Mouse (Mus musculus) midbrain, embryonic 13.5 days (tissue): ENCODE results near the gene Psma5. TPM values are rescaled to one million over a fixed set of nuclear protein-coding genes. Genes with fewer than 3 reads are reported as not detected.

ENCODE experiments used
- ATAC-seq: fragments of 200-750 bp; cut with Nextera tagmentation; 2 replicates; pipeline ENCODE4 v1.8.0; 2017; ENCODE audit warnings: mild to moderate bottlenecking, moderate TSS enrichment, moderate library complexity
- H3K27ac ChIP-seq: fragments of 300-500 bp; sonication (generic); 2 replicates; pipeline ENCODE4 v1.5.1; 2015; ENCODE audit warnings: inconsistent platforms, mild to moderate bottlenecking, moderate library complexity
- H3K27me3 ChIP-seq: fragments of 300-500 bp; sonication (generic); 2 replicates; pipeline ENCODE4 v1.6.1; 2015; ENCODE audit warnings: mild to moderate bottlenecking, inconsistent platforms
- H3K36me3 ChIP-seq: fragments of 300-500 bp; sonication (generic); 2 replicates; pipeline ENCODE4 v1.6.1; 2015; ENCODE audit warnings: mild to moderate bottlenecking, inconsistent platforms
- H3K4me1 ChIP-seq: fragments of 300-500 bp; sonication (generic); replicated peaks from 2 replicates; pipeline ENCODE4 v1.6.1; 2015; ENCODE audit warnings: inconsistent platforms
- H3K4me2 ChIP-seq: fragments of 300-500 bp; sonication (generic); replicated peaks from 2 replicates; pipeline ENCODE4 v1.6.1; 2015; ENCODE audit warnings: moderate library complexity, mild to moderate bottlenecking, inconsistent platforms
- H3K4me3 ChIP-seq: fragments of 300-500 bp; sonication (generic); replicated peaks from 2 replicates; pipeline ENCODE4 v1.5.1; 2015; ENCODE audit warnings: mild to moderate bottlenecking, inconsistent platforms
- H3K9ac ChIP-seq: fragments of 300-500 bp; sonication (generic); replicated peaks from 2 replicates; pipeline ENCODE4 v1.6.1; 2015; ENCODE audit warnings: mild to moderate bottlenecking, inconsistent platforms
- H3K9me3 ChIP-seq: fragments of 300-500 bp; sonication (generic); 2 replicates; pipeline ENCODE4 v1.6.1; 2016; ENCODE audit warnings: mild to moderate bottlenecking, inconsistent platforms
- WGBS: fragments of 180-500 bp; shearing (Covaris S2); methylation state at CpG from one replicate; pipeline ENCODE4 v1.1.7; 2015; 5-methylcytosine and 5-hydroxymethylcytosine counted together
- polyA plus RNA-seq: library from polyadenylated mRNA; unstranded; fragments of >200 nt; fragmentation: Nextera tagmentation; extraction: Ambion mirVana; gene quantifications from 2 replicates; pipeline ENCODE4 v1.2.1, GENCODE M21; 2015

Gene Psma5
- polyA plus RNA-seq, 1 experiment from 2014 or later: 257 TPM

GRCm38 (mm10) chr3:108296220-108297049 is 39.7 kb downstream of the Psma5 start:
- Histone ChIP-seq H3K27ac (peak overlapping the region; percentile 78), H3K4me3 (peak overlapping the region; percentile 5; the same call in 1 of the 2 replicates), H3K9me3 (no peaks in the 10 kb centered on the region), H3K9ac (peak overlapping the region; percentile 52; the same call in 1 of the 2 replicates), H3K27me3 (no peaks in the 10 kb centered on the region), H3K4me1 (peaks cover 56% of the 10 kb centered on the region), H3K4me2 (peak overlapping the region; percentile 41), H3K36me3 (0 out of 2 replicates have a peak, but pooled peaks cover under 1% of the 10 kb centered on the region)
- peak; percentile 81 for ATAC-seq
- WGBS: 12% methylated on average over 14 of the region's 14 CpGs

- Histone ChIP-seq H3K36me3 (no peaks in the 10 kb centered on the region), H3K9ac (no peak overlapping the region), H3K4me3 (no peak overlapping the region), H3K27ac (peak overlapping the region; percentile 78), H3K4me1 (peaks cover 51% of the 10 kb centered on the region), H3K4me2 (0 out of 2 replicates have a peak overlapping the region, but pooled peaks have one; percentile 41), H3K9me3 (no peaks in the 10 kb centered on the region), H3K27me3 (no peaks in the 10 kb centered on the region)
- no peak for ATAC-seq
- 73% methylated on average over 7 of the region's 7 CpGs for WGBS
Measured at GRCm38 (mm10) chr3:108297050-108297419, 40.3 kb downstream of the Psma5 start.

- peaks cover 50% of the 10 kb centered on the region for H3K4me1 ChIP-seq
- no peaks in the 10 kb centered on the region for H3K27me3 ChIP-seq
- H3K4me3 ChIP-seq: no peak overlapping the region
- no peak overlapping the region for H3K9ac ChIP-seq
- H3K36me3 ChIP-seq: no peaks in the 10 kb centered on the region
- H3K27ac ChIP-seq: no peak overlapping the region
- no peak overlapping the region for H3K4me2 ChIP-seq
- WGBS: 64% methylated on average over 7 of the region's 7 CpGs
- 0 out of 2 replicates have a peak, but pooled peaks have one; percentile 42 for ATAC-seq
- no peaks in the 10 kb centered on the region for H3K9me3 ChIP-seq
Measured at GRCm38 (mm10) chr3:108297603-108298553, 41.2 kb downstream of the Psma5 start.

GRCm38 (mm10) chr3:108300455-108301030 is 43.8 kb downstream of the Psma5 start:
- no peak overlapping the region for H3K9ac ChIP-seq
- no peak overlapping the region for H3K4me3 ChIP-seq
- H3K36me3 ChIP-seq: no peaks in the 10 kb centered on the region
- WGBS: 92% methylated on average over 6 of the region's 6 CpGs
- H3K27ac ChIP-seq: no peak overlapping the region
- no peak for ATAC-seq
- H3K9me3 ChIP-seq: no peaks in the 10 kb centered on the region
- peaks cover 34% of the 10 kb centered on the region for H3K4me1 ChIP-seq
- H3K4me2 ChIP-seq: no peak overlapping the region
- H3K27me3 ChIP-seq: no peaks in the 10 kb centered on the region

- WGBS: 96% methylated on average over 8 of the region's 8 CpGs
- Histone ChIP-seq H3K4me1 (peaks cover 30% of the 10 kb centered on the region), H3K9me3 (no peaks in the 10 kb centered on the region), H3K27me3 (no peaks in the 10 kb centered on the region), H3K27ac (no peak overlapping the region), H3K4me3 (no peak overlapping the region), H3K9ac (no peak overlapping the region), H3K36me3 (no peaks in the 10 kb centered on the region), H3K4me2 (no peak overlapping the region)
- no peak for ATAC-seq
Measured at GRCm38 (mm10) chr3:108303683-108304082, 47.0 kb downstream of the Psma5 start.

- 86% methylated on average over 4 of the region's 4 CpGs for WGBS
- Histone ChIP-seq H3K9ac (no peak overlapping the region), H3K27ac (no peak overlapping the region), H3K36me3 (no peaks in the 10 kb centered on the region), H3K27me3 (no peaks in the 10 kb centered on the region), H3K9me3 (no peaks in the 10 kb centered on the region), H3K4me3 (no peak overlapping the region), H3K4me1 (peaks cover 30% of the 10 kb centered on the region), H3K4me2 (no peak overlapping the region)
- no peak for ATAC-seq
Measured at GRCm38 (mm10) chr3:108304747-108305146, 48.0 kb downstream of the Psma5 start.

GRCm38 (mm10) chr3:108306387-108306786 is 49.7 kb downstream of the Psma5 start:
- H3K4me1 ChIP-seq: peaks cover 30% of the 10 kb centered on the region
- 82% methylated on average over 3 of the region's 3 CpGs for WGBS
- H3K9ac ChIP-seq: no peak overlapping the region
- H3K9me3 ChIP-seq: no peaks in the 10 kb centered on the region
- no peak overlapping the region for H3K4me3 ChIP-seq
- H3K27ac ChIP-seq: no peak overlapping the region
- no peak overlapping the region for H3K4me2 ChIP-seq
- peaks cover 10% of the 10 kb centered on the region for H3K36me3 ChIP-seq
- H3K27me3 ChIP-seq: no peaks in the 10 kb centered on the region
- ATAC-seq: no peak

GRCm38 (mm10) chr3:108307485-108307884 is 50.8 kb downstream of the Psma5 start:
- no peaks in the 10 kb centered on the region for H3K9me3 ChIP-seq
- H3K9ac ChIP-seq: no peak overlapping the region
- H3K4me3 ChIP-seq: no peak overlapping the region
- ATAC-seq: no peak
- WGBS: 51% methylated on average over 6 of the region's 6 CpGs
- H3K36me3 ChIP-seq: peaks cover 15% of the 10 kb centered on the region
- peaks cover 30% of the 10 kb centered on the region for H3K4me1 ChIP-seq
- H3K27me3 ChIP-seq: no peaks in the 10 kb centered on the region
- H3K4me2 ChIP-seq: no peak overlapping the region
- H3K27ac ChIP-seq: peak overlapping the region; percentile 12; the same call in 1 of the 2 replicates

GRCm38 (mm10) chr3:108310921-108311341 is 54.2 kb downstream of the Psma5 start:
- Histone ChIP-seq H3K9ac (no peak overlapping the region), H3K9me3 (no peaks in the 10 kb centered on the region), H3K27ac (no peak overlapping the region), H3K4me2 (no peak overlapping the region), H3K4me3 (no peak overlapping the region), H3K4me1 (peaks cover 22% of the 10 kb centered on the region), H3K27me3 (no peaks in the 10 kb centered on the region), H3K36me3 (peaks cover 27% of the 10 kb centered on the region)
- no peak for ATAC-seq

GRCm38 (mm10) chr3:108311688-108312087 is 55.0 kb downstream of the Psma5 start:
- Histone ChIP-seq H3K9me3 (no peaks in the 10 kb centered on the region), H3K27me3 (no peaks in the 10 kb centered on the region), H3K4me3 (no peak overlapping the region), H3K36me3 (peaks cover 30% of the 10 kb centered on the region), H3K4me1 (peaks cover 14% of the 10 kb centered on the region), H3K9ac (no peak overlapping the region), H3K4me2 (no peak overlapping the region), H3K27ac (no peak overlapping the region)
- no peak for ATAC-seq
- 93% methylated on average over 4 of the region's 4 CpGs for WGBS

- H3K27me3 ChIP-seq: no peaks in the 10 kb centered on the region
- H3K27ac ChIP-seq: no peak overlapping the region
Measured at GRCm38 (mm10) chr3:108312414-108312813, 55.7 kb downstream of the Psma5 start.

More at GRCm38 (mm10) chr3:108312414-108312813, 55.7 kb downstream of the Psma5 start:
- ATAC-seq: no peak
- Histone ChIP-seq H3K4me3 (no peak overlapping the region), H3K9me3 (no peaks in the 10 kb centered on the region), H3K36me3 (peaks cover 30% of the 10 kb centered on the region), H3K4me1 (peaks cover 10% of the 10 kb centered on the region), H3K4me2 (no peak overlapping the region), H3K9ac (no peak overlapping the region)
